Mouse (Mus musculus) lung, adult 2 months (tissue): ENCODE results near the gene Ddr2.

ENCODE experiments used
- CTCF ChIP-seq: fragments of 200-500 bp; IDR thresholded peaks from 2 replicates; pipeline ENCODE4 v1.5.1; 2011; ENCODE audit warnings: mild to moderate bottlenecking, low read length, control low read depth; ENCODE audit not compliant: insufficient read depth
- POLR2A ChIP-seq: fragments of 200-500 bp; IDR thresholded peaks from 2 replicates; pipeline ENCODE4 v1.6.1; 2011; ENCODE audit warnings: low read depth, mild to moderate bottlenecking, control low read depth, low read length, borderline replicate concordance; ENCODE audit errors: extremely low read depth

- TF ChIP-seq POLR2A (no peak), CTCF (no peak)
These were observed 20.4 kb upstream of the Ddr2 start for GRCm38 (mm10) chr1:170130962-170131361.
